Mouse (Mus musculus) hindbrain, embryonic 16.5 days (tissue): ENCODE results near the gene Ankrd33b. TPM values are rescaled to one million over a fixed set of nuclear protein-coding genes. Genes with fewer than 3 reads are reported as not detected.

ENCODE experiments used
- ATAC-seq: fragments of 200-750 bp; cut with Nextera tagmentation; 2 replicates; pipeline ENCODE4 v1.8.0; 2017; ENCODE audit warnings: moderate TSS enrichment, moderate library complexity
- H3K27ac ChIP-seq: fragments of 300-500 bp; sonication (generic); 2 replicates; pipeline ENCODE4 v1.5.1; 2014; ENCODE audit warnings: low read depth, mild to moderate bottlenecking, control low read depth, low read length, moderate library complexity
- H3K27me3 ChIP-seq: fragments of 300-500 bp; sonication (generic); replicated peaks from 2 replicates; pipeline ENCODE4 v1.6.1; 2014; ENCODE audit warnings: low read length; ENCODE audit not compliant: control insufficient read depth, insufficient read depth
- H3K36me3 ChIP-seq: fragments of 300-500 bp; sonication (generic); 2 replicates; pipeline ENCODE4 v1.6.1; 2014; ENCODE audit warnings: mild to moderate bottlenecking, low read length, moderate library complexity, mixed read lengths; ENCODE audit not compliant: control insufficient read depth, insufficient read depth
- H3K4me1 ChIP-seq: fragments of 300-500 bp; sonication (generic); 2 replicates; pipeline ENCODE4 v1.6.1; 2014; ENCODE audit warnings: low read depth, low read length; ENCODE audit not compliant: control insufficient read depth, insufficient read depth
- H3K4me2 ChIP-seq: fragments of 300-500 bp; sonication (generic); 2 replicates; pipeline ENCODE4 v1.6.1; 2014; ENCODE audit warnings: mild to moderate bottlenecking, low read length, control low read depth, moderate library complexity
- H3K4me3 ChIP-seq: fragments of 300-500 bp; sonication (generic); 2 replicates; pipeline ENCODE4 v1.5.1; 2014; ENCODE audit warnings: mild to moderate bottlenecking, low read length, control low read depth, moderate library complexity
- H3K9ac ChIP-seq: fragments of 300-500 bp; sonication (generic); 2 replicates; pipeline ENCODE4 v1.6.1; 2014; ENCODE audit warnings: low read depth, mild to moderate bottlenecking, control low read depth, low read length, moderate library complexity
- H3K9me3 ChIP-seq: fragments of 300-500 bp; sonication (generic); 2 replicates; pipeline ENCODE4 v1.6.1; 2014; ENCODE audit warnings: mild to moderate bottlenecking, low read length, moderate library complexity; ENCODE audit not compliant: control insufficient read depth
- WGBS: fragments of 180-500 bp; shearing (Covaris S2); extraction: QIAGEN DNeasy Blood & Tissue Kit; methylation state at CpG from one replicate; pipeline ENCODE4 v1.1.7; 2014; 5-methylcytosine and 5-hydroxymethylcytosine counted together
- polyA plus RNA-seq: library from polyadenylated mRNA; unstranded; fragments of >200 nt; fragmentation: Nextera tagmentation; extraction: Ambion mirVana; gene quantifications from 2 replicates; pipeline ENCODE4 v1.2.1, GENCODE M21; 2015

Ankrd33b gene
- polyA plus RNA-seq, 1 experiment from 2014 or later, result 0.98 TPM

GRCm38 (mm10) chr15:31348241-31348640 is 19.3 kb downstream of the Ankrd33b start:
- WGBS, result 86% methylated on average over 5 of the region's 5 CpGs
- Histone ChIP-seq H3K9me3 (no peaks in the 10 kb centered on the region), H3K4me3 (no peak overlapping the region), H3K36me3 (no peaks in the 10 kb centered on the region), H3K4me2 (no peak overlapping the region), H3K27me3 (no peaks in the 10 kb centered on the region), H3K4me1 (no peaks in the 10 kb centered on the region; the same call in 1 of the 2 replicates), H3K27ac (no peak overlapping the region), H3K9ac (no peak overlapping the region)
- ATAC-seq, result no peak

GRCm38 (mm10) chr15:31346508-31346907 is 21.0 kb downstream of the Ankrd33b start:
- Histone ChIP-seq H3K9ac (no peak overlapping the region), H3K4me2 (no peak overlapping the region), H3K27ac (no peak overlapping the region), H3K4me3 (no peak overlapping the region), H3K36me3 (no peaks in the 10 kb centered on the region), H3K9me3 (no peaks in the 10 kb centered on the region), H3K27me3 (no peaks in the 10 kb centered on the region), H3K4me1 (no peaks in the 10 kb centered on the region; the same call in 1 of the 2 replicates)
- 71% methylated on average over 2 of the region's 2 CpGs for WGBS
- ATAC-seq, result no peak

GRCm38 (mm10) chr15:31345366-31345765 is 22.2 kb downstream of the Ankrd33b start:
- Histone ChIP-seq H3K9me3 (no peaks in the 10 kb centered on the region), H3K27me3 (no peaks in the 10 kb centered on the region), H3K4me1 (no peaks in the 10 kb centered on the region; the same call in 1 of the 2 replicates), H3K36me3 (no peaks in the 10 kb centered on the region), H3K4me3 (no peak overlapping the region), H3K4me2 (no peak overlapping the region), H3K27ac (no peak overlapping the region), H3K9ac (no peak overlapping the region)
- 82% methylated on average over 9 of the region's 9 CpGs for WGBS
- no peak for ATAC-seq

- no peak overlapping the region for H3K9ac ChIP-seq
- H3K4me1 ChIP-seq, result no peaks in the 10 kb centered on the region; the same call in 1 of the 2 replicates
- H3K27ac ChIP-seq, result no peak overlapping the region
- no peaks in the 10 kb centered on the region for H3K9me3 ChIP-seq
- H3K4me3 ChIP-seq, result no peak overlapping the region
- no peaks in the 10 kb centered on the region for H3K36me3 ChIP-seq
- no peak; the same call in 1 of the 2 replicates for ATAC-seq
- no peak overlapping the region for H3K4me2 ChIP-seq
- no peaks in the 10 kb centered on the region for H3K27me3 ChIP-seq
- 77% methylated on average over 18 of the region's 18 CpGs for WGBS
Measured at GRCm38 (mm10) chr15:31344811-31345211, 22.7 kb downstream of the Ankrd33b start.

GRCm38 (mm10) chr15:31343602-31344001 is 23.9 kb downstream of the Ankrd33b start:
- 14% methylated on average over 6 of the region's 6 CpGs for WGBS
- H3K4me1 ChIP-seq, result no peaks in the 10 kb centered on the region; the same call in 1 of the 2 replicates

GRCm38 (mm10) chr15:31342496-31342901 is 25.0 kb downstream of the Ankrd33b start:
- 36% methylated on average over 8 of the region's 8 CpGs for WGBS
- H3K27ac ChIP-seq, result no peak overlapping the region
- H3K4me1 ChIP-seq, result no peaks in the 10 kb centered on the region; the same call in 1 of the 2 replicates
- no peaks in the 10 kb centered on the region for H3K9me3 ChIP-seq
- H3K9ac ChIP-seq, result no peak overlapping the region
- no peaks in the 10 kb centered on the region for H3K36me3 ChIP-seq
- peak; percentile 43 for ATAC-seq
- no peak overlapping the region for H3K4me2 ChIP-seq
- H3K4me3 ChIP-seq, result no peak overlapping the region
- no peaks in the 10 kb centered on the region for H3K27me3 ChIP-seq

More at GRCm38 (mm10) chr15:31343602-31344001, 23.9 kb downstream of the Ankrd33b start:
- ATAC-seq, result no peak
- H3K9ac ChIP-seq, result no peak overlapping the region
- H3K4me3 ChIP-seq, result no peak overlapping the region
- H3K27ac ChIP-seq, result no peak overlapping the region
- no peaks in the 10 kb centered on the region for H3K27me3 ChIP-seq
- no peaks in the 10 kb centered on the region for H3K36me3 ChIP-seq
- H3K9me3 ChIP-seq, result no peaks in the 10 kb centered on the region
- no peak overlapping the region for H3K4me2 ChIP-seq

- Histone ChIP-seq H3K9ac (no peak overlapping the region), H3K27ac (no peak overlapping the region), H3K27me3 (no peaks in the 10 kb centered on the region), H3K9me3 (no peaks in the 10 kb centered on the region), H3K4me1 (no peaks in the 10 kb centered on the region; the same call in 1 of the 2 replicates), H3K4me2 (no peak overlapping the region), H3K4me3 (no peak overlapping the region), H3K36me3 (no peaks in the 10 kb centered on the region)
- peak; percentile 35 for ATAC-seq
- 38% methylated on average over 1 of the region's 1 CpGs for WGBS
Measured at GRCm38 (mm10) chr15:31342001-31342400, 25.5 kb downstream of the Ankrd33b start.

GRCm38 (mm10) chr15:31338656-31339291 is 28.8 kb downstream of the Ankrd33b start:
- H3K36me3 ChIP-seq, result no peaks in the 10 kb centered on the region
- WGBS, result 87% methylated on average over 10 of the region's 10 CpGs
- no peaks in the 10 kb centered on the region; the same call in 1 of the 2 replicates for H3K4me1 ChIP-seq
- no peak for ATAC-seq
- no peaks in the 10 kb centered on the region for H3K27me3 ChIP-seq
- H3K9ac ChIP-seq, result no peak overlapping the region
- no peak overlapping the region for H3K4me2 ChIP-seq
- H3K9me3 ChIP-seq, result no peaks in the 10 kb centered on the region
- H3K27ac ChIP-seq, result no peak overlapping the region
- H3K4me3 ChIP-seq, result no peak overlapping the region

GRCm38 (mm10) chr15:31337983-31338382 is 29.5 kb downstream of the Ankrd33b start:
- no peaks in the 10 kb centered on the region for H3K27me3 ChIP-seq
- WGBS, result 82% methylated on average over 6 of the region's 6 CpGs
- H3K9me3 ChIP-seq, result no peaks in the 10 kb centered on the region
- no peak for ATAC-seq
- H3K27ac ChIP-seq, result no peak overlapping the region
- H3K36me3 ChIP-seq, result no peaks in the 10 kb centered on the region
- no peak overlapping the region for H3K4me3 ChIP-seq
- H3K4me2 ChIP-seq, result no peak overlapping the region
- no peaks in the 10 kb centered on the region for H3K4me1 ChIP-seq
- H3K9ac ChIP-seq, result no peak overlapping the region
